Mouse (Mus musculus): ENCODE data around the gene Denr.

Gene Denr

DNA sequence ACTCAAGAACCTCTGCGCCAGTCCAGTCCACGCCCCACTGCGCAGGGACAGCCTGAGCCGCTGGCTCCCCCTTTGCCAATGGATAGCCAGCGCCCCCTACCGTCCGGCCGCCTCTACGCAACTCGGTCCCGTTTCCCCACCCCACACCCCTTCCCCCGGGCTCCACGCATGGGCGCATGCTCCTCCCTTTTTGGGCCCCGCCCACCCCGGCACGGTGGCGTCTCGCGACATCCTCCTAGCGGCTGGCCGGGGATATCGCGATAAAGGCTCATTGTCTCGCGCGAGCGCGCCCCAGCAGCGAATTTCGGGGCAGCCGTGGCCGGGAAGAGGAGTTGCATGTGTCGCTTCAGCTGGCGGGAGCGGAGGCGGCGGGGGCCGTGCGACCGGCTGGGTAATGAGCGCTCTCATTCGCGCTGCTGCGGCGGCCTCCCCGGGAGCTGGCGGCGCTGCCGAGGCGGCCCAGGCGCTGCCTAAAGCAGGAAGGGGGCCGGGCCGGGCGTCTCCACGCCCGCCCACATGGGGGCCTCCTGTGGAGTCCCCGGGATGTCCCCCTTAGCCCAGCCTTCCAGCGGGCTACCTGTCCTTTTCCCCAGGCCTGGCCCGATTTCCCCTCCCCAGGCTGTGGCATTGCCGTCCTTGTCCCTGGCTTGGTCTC is at the start of gene Denr:
TSS of gene Denr (plus strand) at position 200 of the 655 bp plus-strand sequence.
- peak; percentile 100 for DNase-seq (ENCODE audit: low spot score)

DNA sequence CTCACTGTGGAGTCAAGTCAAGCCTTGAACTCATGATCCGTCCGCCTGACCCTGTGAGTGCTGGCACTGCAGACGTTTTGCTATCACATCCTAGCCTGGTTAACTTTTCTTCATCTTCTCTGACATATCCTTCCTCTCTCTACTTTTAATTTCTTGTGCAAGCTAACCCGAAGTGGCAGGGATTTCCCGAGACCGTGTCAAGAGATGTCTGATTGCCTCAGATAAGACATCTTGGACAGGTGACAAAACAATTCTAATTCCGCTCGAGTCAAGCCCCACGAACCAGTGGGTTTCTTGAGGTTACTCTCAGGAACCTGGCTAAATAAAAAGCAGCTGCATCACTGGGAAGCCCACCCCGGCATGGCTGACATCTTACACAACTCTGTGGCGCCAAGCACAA is 48.2 kb upstream of the Denr start:
- DNase-seq (ENCODE audit: low spot score), result no peak

DNA sequence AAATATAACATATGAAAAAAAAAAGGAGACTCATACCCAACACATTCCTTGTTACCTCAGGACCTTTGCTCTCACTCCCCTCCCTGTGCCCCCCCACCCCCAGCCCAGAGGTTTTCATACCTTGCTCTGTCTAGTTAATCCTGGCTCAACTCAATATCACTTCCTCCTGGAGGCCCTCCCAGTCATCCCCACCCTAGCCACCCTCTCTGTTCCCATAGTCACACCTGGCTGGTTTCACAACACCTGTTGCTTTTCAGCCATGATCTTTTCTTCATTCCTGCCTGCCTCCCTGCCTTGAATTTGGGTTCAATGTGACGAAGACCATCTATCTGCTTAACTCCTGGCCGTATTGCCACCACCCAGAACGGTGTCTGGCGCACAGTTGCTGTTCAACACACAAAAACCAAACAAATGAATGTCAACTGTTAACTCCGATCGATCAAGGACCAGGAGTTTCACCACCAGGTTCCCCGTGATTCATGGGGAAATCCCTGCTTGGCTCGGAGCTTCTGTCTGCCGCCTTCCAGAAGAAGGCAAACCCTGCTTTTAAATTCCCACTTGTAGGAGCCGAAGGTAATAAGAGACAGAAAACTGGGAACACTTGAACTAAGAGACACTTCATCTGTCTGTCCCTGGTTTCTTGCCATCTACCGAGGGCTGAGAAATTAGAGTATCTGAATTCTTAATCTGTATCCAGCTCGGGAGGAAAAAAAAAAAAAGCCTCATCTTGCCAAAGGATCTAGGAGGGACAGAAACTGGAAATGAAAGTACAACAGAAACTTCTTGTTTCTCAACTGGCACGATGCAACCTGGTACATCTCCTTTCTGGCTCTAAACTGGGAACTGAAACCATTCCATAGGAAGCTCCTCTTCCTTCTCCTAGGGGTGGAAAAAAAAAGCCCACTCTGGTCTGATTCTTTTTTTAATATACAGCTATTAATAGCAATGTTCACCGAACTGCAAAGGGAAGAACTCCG is 44.3 kb upstream of the Denr start:
- DNase-seq (ENCODE audit: low spot score), result no peak

DNA sequence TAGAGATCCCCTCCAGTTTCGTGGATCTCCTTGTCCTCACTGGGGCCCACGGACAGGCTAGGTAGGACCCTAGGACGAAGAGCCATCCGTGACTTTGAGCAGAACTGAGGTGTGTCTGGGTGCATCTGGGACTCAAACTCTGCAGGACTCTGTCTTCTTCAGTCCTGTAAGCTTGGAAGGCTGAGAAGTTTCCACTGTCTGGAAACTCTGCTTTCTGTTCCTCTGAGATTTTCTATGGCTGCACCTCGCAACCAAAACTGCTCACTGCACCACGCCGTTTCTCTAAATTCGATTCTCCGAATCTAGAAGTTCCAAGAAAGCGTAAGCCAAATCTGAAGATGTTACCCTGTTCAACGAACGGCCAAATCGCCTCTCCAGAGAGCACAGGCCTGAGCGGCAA is 43.0 kb upstream of the Denr start:
- no peak for DNase-seq (ENCODE audit: low spot score)

DNA sequence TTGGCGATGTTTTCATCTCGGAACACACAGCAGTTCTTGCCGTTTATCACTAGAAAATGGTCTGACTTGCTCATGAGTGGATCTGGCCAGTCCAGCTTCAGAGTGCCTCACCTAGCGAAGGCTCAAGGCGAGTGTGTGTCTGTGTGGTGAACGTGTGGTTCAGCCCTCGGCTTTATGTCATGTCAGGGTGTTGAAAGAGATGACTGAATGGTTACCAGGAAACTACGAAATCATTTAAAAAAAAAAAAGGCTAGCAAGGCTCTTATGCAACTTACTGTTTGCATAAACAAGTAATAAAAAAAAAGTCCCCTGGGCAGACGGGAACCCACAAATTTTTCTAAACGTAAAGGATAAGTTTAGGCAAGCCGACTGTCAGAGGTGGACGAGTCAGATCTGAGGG is 41.6 kb upstream of the Denr start, which contains the start of gene Hcar2:
TSS of gene Hcar2 (minus strand) at position 135 of the 400 bp plus-strand sequence.
- no peak for DNase-seq (ENCODE audit: low spot score)

DNA sequence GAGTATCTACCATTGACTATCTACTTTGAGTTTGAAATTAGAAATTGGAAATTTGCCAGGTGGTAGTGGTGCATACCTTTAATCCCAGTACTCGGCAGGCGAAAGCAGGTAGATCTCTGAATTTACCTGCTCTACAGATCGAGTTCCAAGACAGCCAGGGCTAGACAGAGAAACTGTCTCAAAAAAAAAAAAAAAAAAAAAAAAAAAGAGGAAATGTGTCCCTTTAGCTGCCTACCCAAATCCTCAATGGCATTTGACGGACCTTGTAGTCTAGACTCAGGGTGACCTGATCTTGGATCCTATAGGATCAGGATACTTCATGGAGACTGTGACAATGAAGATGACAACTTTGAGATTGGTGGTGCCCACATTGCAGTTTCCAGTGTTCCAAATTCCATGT is 40.5 kb upstream of the Denr start:
- DNase-seq (ENCODE audit: low spot score), result no peak

DNA sequence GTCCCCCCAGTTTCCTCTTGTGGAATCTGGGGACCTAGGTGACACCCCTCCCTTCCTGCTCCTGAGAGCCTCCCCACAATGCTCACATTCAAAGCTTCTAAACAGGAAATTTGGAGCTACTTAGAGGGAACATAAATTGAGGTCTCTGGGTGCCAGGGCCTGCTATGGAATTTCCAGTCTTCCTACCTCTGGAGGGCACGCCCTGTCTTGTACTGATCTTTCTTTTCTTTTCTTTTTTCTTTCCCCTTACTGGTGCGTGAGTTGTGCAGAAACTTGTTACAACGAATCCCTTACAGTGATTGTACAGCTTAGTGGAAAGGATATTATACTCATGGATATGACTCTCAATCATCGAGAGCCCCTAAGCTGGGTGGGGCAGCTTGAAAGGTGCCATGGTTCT is 37.4 kb upstream of the Denr start:
- no peak for DNase-seq (ENCODE audit: low spot score)

DNA sequence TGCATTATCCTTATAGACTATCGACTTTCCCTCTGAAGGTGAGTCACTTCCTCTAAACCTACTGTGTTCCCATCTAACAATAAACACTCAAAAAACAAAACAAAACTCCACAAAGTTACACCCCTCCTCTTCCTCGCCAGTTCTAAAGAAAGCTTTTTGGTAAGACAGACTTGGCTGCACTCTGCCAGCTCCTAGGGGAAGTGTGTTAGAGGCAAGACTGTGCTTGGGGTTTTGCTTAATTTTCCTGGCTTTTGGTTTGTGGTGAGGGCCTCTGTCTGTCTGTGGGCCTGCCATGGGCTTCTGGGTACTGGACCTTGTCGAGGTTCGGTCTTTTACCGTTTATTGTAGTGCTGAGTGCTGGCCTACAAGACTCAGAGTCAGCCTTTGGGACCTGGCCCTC is 32.8 kb upstream of the Denr start:
- DNase-seq (ENCODE audit: low spot score), result no peak

DNA sequence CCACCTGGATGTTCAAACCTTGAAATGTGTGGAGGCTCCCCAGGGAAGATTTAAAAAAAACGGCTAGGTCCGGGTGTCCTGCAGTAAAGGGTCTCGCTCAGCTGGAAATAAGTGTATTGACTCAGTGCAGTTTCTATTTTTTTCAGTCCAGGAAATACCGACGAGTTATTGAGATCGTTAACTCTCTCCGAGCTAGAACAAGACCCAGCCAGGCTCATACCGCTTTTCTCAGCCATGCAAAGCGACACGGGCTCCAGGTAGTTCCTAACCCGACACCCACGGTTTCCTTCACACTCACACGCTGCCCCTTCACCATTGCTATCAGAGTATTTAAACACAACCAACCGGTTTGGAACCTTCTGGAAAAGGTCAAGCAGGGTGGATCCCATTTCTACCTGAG is 28.9 kb upstream of the Denr start:
- DNase-seq (ENCODE audit: low spot score), result no peak

DNA sequence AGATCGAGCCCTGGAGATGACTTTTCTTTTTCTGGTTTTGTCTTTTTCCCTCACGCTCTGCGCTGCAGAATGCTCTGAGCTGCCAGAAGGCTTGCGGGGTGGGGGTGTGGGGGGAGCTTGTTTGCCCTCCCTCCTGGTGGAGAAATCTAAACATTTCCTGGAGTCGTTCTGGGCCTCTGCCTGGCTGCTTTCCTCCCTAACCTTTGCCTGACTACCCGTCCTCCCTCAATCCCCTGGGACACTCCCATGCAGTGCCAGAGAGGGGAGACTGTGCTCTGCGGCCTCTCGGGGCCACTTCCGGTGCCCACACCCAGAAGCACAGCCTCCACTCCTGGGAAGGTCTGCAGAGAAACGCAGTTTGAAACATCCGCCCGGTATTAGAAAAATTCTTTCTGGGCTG is 27.0 kb upstream of the Denr start, which contains the start of gene Hcar1:
TSS of gene Hcar1 (minus strand) at position 93 of the 400 bp plus-strand sequence.
- peak; percentile 23 for DNase-seq (ENCODE audit: low spot score)

DNA sequence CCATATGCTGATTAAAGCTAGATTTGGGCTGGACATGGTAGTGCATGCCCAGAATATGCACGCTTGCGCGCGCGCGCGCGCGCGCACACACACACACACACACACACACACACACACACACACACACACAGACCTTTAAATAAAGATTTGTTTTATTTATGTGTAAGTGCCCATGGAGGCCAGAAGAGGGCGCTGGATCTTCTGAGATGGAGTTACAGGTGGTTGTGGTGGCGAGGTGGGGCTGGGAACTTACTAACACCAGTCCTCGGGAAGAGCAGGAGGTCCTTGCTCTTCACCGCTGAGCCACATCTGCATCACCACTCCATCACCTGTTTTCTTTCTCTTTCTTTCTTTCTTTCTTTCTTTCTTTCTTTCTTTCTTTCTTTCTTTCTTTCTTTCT is 26.2 kb upstream of the Denr start:
- DNase-seq (ENCODE audit: low spot score), result no peak

DNA sequence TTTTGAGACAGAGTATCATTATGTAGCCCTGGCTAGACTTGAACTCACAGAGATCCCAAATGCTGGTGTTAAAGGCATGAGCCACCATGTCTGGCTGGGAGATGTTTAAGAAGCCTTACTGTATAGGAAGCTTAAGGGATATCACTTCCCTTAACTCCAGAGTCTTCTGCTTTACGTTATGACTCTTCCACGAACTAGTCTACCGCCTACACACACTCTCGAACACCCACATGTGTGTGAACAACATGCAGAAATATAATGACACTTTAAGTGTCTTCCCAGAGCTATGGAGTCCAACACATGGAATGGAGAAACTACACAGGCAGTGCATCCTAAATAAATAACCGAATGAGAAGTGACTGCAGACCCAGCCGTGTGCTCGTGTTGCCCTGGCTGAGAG is 23.1 kb upstream of the Denr start:
- no peak for DNase-seq (ENCODE audit: low spot score)

DNA sequence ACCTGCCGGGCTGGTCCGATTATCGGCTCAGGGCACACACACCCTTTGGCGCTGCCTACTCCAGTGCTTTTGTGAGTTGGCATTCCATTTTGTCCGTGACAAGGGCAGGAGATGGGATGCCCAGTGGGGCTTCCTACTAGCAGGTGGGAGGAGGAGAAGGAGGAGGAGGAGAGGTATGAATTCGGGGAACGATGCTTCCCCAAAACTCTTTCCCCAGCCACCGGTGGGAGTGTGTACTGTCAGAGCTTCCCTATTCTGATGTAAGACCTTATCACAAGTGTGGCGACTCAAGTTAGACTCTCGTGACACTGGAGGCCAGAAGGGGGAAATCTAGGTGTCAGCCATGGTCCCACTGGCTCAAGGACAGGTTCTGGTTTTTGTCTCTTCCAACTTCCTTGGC is 22.6 kb upstream of the Denr start:
- no peak for DNase-seq (ENCODE audit: low spot score)

DNA sequence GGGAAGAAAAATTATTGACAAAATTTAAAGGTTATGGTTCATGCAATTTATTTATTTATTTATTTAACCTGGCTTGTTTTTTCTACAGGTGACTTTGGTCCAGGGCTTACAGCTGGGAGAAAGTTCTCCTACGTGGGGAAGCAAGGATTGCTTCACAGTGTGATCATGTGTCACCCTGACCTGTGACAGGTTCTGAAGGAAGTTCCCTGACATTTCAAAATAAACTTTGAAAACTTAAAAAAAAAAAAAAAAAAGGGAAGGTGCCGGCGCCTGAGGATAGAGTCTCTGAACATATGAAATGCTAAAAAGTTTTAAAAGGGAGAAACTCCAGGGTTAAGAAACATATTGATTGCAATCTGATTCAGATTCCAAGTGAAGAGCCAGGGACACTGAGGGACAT is 20.6 kb upstream of the Denr start:
- no peak for DNase-seq (ENCODE audit: low spot score)

DNA sequence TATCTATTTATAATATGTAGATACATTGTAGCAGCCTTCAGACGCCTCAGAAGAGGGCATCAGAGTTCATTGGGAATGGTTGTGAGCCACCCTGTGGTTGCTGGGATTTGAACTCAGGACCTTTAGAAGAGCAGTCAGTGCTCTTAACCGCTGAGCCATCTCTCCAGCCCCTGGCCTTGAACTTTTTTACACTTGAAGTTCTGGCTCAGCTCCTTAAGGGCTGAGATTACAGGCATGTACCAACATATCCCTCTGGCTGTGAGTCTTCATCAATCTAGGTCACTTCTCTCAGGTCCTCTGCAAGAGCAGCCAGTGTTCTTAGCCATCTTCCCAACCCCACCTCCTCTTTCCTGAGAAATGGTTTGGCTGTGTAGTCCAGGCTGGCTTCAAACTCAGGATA is 16.7 kb upstream of the Denr start:
- no peak for DNase-seq (ENCODE audit: low spot score)

DNA sequence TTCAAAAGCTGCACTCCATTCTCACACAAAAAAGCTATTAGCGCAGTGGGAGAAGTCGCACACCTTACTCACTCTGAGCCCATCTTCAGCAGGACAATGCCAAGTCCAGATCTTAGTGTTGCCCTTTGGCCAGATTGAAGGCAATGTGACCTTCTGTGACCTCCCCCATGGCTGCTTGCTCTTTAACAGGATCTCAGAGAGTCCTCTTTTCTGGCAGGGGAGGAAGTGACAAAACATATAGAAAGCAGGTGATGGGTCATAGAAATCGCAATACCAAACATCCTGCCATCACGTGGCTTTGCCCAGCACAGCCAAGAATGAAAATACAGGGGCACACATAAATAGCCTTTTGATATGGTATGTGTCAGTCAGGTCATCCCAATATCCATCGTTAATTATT is 16.0 kb upstream of the Denr start:
- no peak for DNase-seq (ENCODE audit: low spot score)

DNA sequence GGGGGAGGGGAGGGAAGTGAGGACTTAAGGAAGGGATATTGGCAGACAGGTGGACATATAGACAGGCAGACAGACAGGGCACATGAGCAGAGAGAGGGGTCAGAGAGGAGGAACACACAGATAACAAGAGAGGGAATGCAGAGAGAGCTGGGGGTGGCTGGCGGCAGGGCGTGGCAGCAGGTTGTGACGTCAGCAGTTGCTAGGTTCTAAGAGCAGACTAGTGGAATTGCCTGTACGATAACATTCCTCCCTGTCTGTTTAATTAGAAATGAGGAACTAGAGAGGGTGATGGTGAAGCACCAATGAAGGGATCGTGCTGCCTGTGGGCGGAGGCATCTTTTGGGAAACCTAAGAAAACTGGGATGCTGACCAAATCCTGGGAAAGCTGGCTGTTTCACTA is 15.3 kb upstream of the Denr start:
- peak; percentile 46 for DNase-seq (ENCODE audit: low spot score)

DNA sequence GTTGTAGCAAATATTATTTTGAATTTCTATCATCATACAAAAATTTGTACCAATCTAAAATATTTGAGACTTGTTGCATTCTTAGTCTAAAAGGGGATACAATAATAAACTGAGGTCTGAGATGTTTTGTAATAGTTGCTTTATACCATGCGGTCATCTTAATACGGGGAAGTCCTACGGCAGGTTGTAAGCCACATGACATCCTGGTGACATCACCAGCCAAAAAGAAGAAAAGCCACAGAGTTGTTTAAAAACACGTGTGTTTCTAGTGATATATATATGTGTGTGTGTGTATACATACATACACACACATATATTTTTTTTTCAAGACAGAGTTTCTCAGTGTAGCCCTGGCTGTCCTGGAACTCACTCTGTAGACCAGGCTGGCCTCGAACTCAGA is 13.5 kb upstream of the Denr start:
- no peak for DNase-seq (ENCODE audit: low spot score)

DNA sequence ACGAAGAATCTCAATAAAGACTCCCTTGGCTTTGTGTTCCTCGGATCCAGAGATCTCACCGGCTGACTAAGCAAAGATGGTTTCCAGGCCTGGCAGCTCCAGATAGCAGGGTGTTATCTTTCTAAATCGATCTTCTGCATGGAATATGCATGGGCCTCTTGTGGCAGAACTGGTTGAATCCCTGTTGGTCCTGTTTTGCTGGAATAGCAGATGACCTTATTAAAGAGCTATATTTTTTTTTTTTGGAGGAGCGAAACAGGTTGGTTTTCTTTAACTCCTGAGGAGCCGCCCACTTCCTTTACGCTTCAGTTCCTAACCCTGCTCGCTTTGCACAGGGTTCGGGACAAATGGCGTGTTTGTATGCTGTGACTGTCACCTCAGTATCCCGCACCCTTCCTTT is 10.6 kb upstream of the Denr start:
- DNase-seq (ENCODE audit: low spot score), result no peak

DNA sequence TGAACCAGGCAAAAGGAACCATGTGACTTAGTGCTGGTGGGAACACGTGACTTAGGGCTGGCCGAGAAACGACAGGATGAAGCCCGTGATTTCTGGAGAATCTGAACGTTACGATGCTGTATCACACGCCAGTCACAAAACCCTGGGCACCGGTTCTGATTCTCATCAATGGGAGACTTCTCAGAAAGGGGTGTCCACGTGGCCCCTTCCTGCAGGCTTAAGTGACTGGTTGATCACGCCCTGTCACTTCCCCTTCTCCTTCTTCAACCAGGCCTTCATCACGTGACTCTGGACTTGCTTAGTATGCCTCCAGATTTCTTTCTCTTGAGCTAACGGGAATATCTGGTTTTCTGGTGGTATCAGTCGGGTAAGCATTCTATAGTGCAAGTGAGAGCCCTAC is 9.6 kb upstream of the Denr start:
- DNase-seq (ENCODE audit: low spot score), result no peak

DNA sequence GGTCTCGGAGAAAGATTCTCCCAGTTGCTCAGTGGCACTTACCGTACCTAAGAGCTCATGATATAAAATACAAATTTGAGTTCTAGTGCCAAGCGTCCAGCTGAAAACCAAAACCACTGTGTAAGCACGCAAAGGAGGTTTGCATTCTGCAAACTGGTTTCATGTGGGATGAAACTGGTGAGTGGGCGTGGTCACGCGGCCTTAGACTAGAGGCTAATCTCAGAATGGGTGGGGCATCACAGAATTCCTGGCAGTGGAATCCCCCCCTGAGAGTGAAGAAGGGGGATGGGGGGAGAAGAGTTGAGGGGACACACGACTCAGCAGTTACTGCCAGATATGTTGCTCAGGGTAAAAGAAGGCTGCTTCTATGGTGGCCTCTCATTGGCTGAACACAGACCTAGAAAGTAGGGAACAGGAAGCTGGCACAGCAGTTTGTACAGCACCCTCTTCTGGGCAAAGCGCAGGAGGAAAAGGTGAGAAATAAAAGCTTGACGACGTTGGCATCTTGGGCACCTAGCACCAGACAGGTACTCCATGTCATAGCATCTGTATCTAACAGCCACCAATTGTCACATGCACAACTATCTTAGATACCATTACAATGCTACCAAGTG is 2.8 kb upstream of the Denr start:
- DNase-seq (ENCODE audit: low spot score), result no peak

DNA sequence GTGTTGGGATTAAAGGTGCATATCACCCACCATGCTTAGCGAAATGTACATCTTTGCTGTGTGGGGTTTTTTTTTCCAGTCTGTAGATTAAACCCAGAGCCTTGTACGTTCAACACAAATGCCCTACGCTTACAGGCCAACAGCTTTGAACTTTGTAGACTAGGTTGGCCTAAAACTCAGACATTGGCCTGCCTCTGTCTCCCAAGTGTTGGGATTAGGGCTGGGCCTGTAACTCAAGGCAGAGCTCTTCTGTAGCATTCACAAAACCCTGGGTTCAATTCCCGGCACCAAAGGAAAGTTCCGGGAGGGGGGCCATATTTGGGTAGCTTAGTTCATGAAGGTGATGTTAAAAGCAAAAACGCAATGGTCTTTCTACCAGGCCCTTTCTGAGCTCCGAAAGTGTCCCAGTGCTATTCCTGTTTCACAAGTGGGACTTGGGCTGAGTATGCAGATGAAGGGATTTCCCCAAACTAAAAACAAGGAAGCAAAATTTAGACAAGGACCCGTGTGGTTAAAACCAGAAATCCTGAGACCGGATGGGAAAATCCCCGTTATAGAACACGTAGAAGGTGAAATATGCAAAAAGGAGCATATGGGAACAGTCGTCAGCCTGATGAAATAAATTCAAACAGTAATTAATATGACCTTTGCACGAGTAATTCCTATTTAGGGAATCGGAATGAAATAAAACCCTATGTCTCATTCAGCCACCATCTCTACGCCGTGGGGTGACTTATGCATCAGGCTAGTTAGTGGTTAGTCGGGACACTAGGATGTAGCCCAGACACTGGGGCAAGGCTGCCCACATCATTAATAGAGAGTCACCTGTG is 614 bp upstream of the Denr start:
- no peak for DNase-seq (ENCODE audit: low spot score)

All from urinary bladder, postnatal 25 days (tissue).